Mouse (Mus musculus): ENCODE measurements around the gene Adm2.

The Adm2 gene

DNA sequence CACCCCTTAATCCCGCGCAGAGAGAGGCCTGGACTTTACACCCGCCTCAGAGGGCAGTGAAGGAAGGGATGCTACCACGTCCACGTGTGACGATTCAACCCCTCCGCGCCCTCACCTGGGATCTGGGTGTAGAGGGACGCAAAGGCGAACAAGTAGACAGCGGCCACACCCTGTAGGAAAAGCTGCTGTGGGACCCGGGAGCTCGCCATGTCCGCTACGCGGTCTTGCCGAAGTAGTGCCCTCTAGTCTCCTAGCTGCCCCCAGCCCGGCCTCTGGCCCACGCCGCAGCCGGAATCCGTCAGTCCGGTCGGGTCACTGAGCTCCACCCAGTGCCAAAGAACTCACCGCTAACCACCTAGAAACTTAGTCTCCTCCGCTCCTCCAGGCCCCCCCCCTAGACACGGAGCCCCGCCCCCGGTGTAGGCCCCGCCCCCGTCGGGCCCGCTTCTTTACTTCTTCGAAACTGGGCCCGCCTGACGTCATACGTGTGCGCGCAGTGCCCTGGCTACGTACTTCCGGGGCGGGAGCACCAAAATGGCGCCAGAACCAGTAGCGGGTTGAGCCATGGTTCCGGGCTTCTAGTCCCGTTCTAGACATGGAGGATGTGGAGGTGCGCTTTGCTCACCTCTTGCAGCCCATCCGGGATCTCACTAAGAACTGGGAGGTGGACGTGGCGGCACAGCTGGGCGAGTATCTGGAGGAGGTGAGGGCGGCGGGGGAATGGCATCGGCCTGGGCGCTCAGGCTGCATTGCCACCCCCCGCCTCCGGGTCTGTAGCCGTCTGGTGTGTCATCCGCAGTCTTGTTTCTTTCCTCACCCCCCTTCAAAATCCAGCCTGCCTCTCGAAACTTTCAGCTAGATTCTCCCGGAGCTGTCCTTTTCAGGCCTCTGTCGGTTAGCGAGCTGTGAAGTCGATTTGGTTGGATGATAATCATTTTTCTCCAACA, 33.0 kb downstream of the Adm2 start, which contains the start of the genes Lmf2 and Ncaph2:
Gene Lmf2 (minus strand): TSS at position 419 of the 947 bp plus-strand sequence.
Gene Ncaph2 (plus strand): TSS at position 479 of the 947 bp plus-strand sequence.
- DNase-seq (ENCODE audit: low read depth, low spot score), result peak; percentile 98

DNA sequence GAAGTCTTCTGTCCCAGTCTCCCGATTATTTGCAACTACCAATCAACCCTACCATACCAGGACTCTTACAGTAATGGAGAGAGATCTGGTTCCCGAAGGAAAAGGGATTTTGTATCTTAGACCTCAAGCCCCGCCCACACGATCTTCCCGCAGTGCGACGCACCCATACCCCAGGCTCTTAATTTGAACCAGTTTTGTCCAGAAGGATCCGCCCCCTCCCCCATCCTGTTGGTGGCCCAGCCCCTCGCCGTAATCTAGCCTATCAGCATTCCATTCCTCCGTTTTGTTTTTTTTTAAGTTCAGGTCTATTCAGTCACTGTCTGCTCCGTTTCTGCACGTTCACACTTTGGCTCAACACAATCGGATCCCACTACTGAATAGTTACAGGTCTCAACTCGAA, 33.9 kb downstream of the Adm2 start:
- DNase-seq (ENCODE audit: low read depth, low spot score), result peak; percentile 61

DNA sequence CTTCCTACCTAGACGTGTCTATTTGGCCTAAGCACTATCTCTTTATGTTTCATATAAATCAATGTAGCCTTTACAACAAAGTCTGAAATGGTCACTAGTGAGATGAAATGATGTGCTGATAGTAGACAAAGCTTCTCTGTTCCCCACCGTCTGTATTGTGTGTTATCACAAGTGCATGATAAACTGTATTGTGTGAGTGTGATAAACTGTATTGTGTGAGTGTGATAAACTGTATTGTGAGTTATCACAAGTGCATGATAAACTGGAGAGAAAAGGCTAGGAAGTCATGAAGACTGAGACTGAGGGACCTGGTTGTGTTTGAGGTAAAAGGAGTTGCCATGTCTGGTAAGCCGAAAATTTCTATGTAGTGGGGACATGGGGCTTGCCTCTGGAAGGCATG, 36.3 kb downstream of the Adm2 start:
- DNase-seq (ENCODE audit: low read depth, low spot score), result no peak

DNA sequence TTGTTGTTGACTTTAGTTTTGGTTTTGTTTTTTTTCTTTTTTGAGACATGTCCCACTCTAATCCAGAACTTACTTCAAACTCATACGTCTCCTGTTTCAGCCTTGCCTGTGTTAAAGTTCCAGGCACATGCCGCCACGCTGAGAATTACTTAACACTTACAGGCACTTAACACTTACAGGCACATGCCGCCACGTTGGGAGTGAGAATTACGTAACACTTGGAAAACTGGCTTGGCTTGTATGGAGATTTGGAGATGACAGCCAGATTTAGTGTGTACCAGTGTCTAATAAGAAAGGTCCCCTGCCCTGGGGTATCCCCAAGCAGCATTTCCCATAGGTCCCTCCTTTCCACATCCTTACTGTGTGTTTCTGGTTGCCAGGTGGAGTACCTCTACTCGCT, 40.5 kb downstream of the Adm2 start:
- DNase-seq (ENCODE audit: low read depth, low spot score), result no peak

DNA sequence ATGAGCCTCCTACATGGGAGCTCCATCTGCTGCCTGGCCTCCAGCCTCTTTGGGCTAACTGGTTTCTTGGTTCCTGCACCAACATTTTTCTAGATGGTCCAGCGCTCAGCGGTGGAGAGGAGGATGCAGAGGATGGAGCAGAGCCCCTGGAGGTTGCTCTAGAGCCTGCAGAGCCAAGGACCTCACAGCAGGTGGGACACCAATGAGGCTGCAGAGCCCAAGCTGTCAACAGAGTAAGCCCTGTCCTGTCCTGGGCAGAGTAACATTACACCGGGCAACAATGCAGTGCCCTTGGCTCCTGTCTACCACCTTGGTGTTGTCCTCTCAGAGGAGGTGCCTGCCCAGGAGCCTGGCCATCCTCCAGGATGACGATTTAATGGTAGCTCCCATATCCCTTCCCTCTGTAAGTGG, 42.6 kb downstream of the Adm2 start:
- peak; percentile 95 for DNase-seq (ENCODE audit: low read depth, low spot score)

DNA sequence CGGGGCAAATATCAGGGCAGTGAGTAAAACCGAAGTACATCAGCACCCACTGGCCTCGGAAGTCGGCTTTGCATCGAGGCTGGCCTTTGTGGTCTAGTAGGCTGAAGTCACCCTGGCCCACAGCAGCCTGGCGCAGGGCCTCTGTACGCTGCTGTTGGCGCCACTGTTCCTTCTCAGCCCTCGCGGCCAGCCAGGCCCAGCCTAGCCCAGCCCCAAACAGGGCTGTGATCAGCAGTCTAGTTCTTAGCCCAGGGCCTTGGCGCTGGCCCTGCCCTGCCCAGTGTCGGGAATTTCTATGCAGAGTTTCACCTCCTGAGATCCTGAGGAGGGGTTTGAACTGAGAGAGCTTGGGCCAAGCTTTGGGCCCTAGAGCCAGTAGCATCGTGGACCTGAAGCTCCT, 49.5 kb downstream of the Adm2 start:
- DNase-seq (ENCODE audit: low read depth, low spot score), result no peak

DNA sequence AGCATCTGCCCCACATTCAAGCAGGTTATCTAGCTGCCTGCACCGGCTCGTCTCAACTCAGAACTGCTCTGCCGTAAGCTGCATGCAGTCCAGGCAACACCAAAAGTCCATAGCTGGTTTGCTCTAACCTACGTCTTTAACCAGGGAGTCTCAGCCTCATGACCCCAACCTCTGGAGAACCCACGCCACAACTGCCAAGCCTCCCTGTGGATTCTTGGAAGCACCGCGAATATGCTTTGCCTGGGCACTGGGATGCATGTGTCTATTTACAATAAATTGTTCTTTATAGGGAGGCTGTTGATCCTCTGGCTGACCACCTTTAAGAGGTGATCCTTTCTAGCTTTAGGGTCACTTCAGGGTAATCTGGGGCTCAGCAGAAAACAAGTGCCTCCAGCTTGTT, 50.0 kb downstream of the Adm2 start:
- DNase-seq (ENCODE audit: low read depth, low spot score), result no peak

DNA sequence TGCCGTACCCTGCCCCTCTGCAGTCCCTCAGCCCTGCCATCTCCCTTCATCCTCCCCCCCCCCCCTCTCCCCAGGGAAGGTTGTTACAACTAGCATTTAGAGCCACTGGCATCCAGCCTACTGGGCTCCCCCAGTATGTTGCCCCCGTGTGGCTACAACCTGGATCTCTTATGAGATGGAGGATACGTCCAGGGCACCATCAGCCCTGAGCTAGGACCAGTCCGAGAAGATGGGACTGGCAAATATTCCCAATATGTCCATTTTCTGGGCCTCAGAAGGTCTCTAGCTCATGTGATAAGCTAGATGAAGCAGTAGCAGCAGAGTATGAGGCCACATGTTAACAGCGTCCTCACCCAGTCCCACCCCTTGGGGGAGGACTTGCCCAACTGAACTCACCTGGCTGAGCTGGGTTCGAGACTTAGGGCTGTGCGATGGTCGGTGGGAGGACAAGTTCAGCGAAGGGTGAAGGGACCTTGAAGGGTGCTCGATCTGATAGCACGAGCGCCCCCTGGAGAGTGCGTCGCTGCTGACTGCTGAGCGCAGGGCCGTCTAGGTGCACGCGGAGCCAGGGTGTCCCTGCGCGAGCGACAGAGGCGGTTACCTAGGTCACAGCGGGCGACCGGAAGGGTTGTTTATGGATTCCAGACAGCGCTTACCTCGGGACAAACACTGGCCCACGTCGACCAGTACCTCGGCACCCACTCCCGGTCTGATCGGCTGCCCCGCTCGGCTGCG, 50.7 kb downstream of the Adm2 start:
- peak; percentile 91 for DNase-seq (ENCODE audit: low read depth, low spot score)

DNA sequence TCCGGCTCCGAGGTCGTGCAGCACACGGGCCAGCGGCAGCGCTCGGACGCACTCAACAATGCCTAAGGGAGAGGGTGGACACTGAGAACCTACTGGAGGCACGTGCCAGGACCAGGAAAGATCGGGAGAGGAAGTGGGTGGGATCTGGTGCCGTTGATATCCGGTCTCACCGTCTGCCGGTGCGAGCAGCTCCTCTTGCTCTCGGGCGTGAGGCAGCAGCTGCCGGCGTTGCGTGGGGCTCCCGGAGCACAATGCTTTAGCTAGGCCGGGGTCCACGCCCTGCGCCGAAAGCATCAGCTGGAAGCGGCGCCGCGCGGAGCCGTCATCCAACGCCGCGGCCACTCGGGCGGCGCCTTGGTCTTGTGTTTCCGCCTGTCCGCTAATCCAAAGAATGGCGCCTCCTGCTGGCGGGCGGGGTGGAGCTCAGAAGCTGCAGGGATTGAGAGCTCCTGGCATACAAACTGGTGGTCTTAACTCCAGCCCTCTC, 51.3 kb downstream of the Adm2 start, which contains the start of gene Sco2:
Gene Sco2 (minus strand): TSS at position 85 of the 487 bp plus-strand sequence.
- peak; percentile 94 for DNase-seq (ENCODE audit: low read depth, low spot score)

Data from brain, adult 2 months (tissue).